Mouse (Mus musculus) liver, adult 2 months (tissue): ENCODE results near the gene 1700042G07Rik.

ENCODE experiments used
- CTCF ChIP-seq: fragments of 200-500 bp; IDR thresholded peaks from 2 replicates; pipeline ENCODE4 v1.5.1; 2011; ENCODE audit warnings: low read depth, low read length, control low read depth
- POLR2A ChIP-seq: fragments of 200-500 bp; IDR thresholded peaks from 2 replicates; pipeline ENCODE4 v1.6.1; 2011; ENCODE audit warnings: low read length, control low read depth; ENCODE audit not compliant: insufficient read depth; ENCODE audit errors: extremely low read depth

GRCm38 (mm10) chr4:116167404-116167803 is 5.8 kb upstream of the 1700042G07Rik start, which contains the start of gene Tspan1:
- no peak for TF ChIP-seq POLR2A
- TF ChIP-seq CTCF: peak; percentile 40; the same call in 1 of the 2 replicates
